Mouse (Mus musculus) layer of hippocampus, adult 2 months (tissue): ENCODE results near the gene Snrpc. TPM values are rescaled to one million over a fixed set of nuclear protein-coding genes. Genes with fewer than 3 reads are reported as not detected.

Experiments
- DNase-seq, 2 experiments: peaks; one replicate each; pipeline ENCODE4 v3.0.0; 2022; ENCODE audit warnings: low spot score in 2 of 2
- H3K27ac ChIP-seq: fragments of 200-600 bp; 2 replicates; pipeline ENCODE4 v1.8.1; 2022
- H3K4me3 ChIP-seq: fragments of 200-600 bp; 2 replicates; pipeline ENCODE4 v1.8.1; 2022; ENCODE audit warnings: mild to moderate bottlenecking
- CTCF ChIP-seq: fragments of 200-600 bp; conservative IDR thresholded peaks from 2 replicates; pipeline ENCODE4 v1.8.1; 2022; ENCODE audit warnings: antibody characterized with exemption, mild to moderate bottlenecking, moderate library complexity
- total RNA-seq, 2 experiments: library from RNA; stranded (reverse); gene quantifications; 2 replicates each; pipeline ENCODE4 v1.2.3; 2021

The Snrpc gene
- total RNA-seq, 2 experiments from 2014 or later: 46.7 to 51.1 TPM

GRCm38 (mm10) chr17:27823142-27823905, 14.6 kb upstream of the Snrpc start:
- Histone ChIP-seq H3K4me3 (no peak overlapping the region), H3K27ac (no peak overlapping the region)
- TF ChIP-seq CTCF: no peak
- DNase-seq: no peak

- TF ChIP-seq CTCF: no peak
- no peak overlapping the region for H3K27ac ChIP-seq
- H3K4me3 ChIP-seq: no peak overlapping the region
- DNase-seq: no peak
Observed at GRCm38 (mm10) chr17:27824941-27825340, 13.0 kb upstream of the Snrpc start.

DNA sequence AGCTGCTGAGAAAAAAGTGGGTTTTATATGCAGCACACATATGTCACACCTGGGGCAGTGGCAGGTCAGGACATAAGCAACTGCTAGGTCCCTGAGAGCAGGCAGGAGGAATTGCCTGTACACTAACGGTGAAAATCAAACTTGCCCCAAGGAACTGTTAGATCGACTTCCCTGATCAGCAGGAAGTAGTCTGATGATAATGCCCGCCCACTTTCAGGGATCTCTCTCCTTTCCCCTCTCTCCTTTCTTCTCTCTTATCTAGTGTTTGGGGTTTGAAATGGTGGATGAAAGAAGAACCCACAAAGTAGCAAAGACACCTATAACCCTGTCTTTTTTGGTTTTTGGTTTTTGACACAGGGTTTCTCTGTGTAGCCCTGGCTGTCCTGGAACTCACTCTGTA, 12.4 kb upstream of the Snrpc start:
- DNase-seq: no peak
- TF ChIP-seq CTCF: no peak
- H3K4me3 ChIP-seq: no peak overlapping the region
- no peak overlapping the region for H3K27ac ChIP-seq

DNA sequence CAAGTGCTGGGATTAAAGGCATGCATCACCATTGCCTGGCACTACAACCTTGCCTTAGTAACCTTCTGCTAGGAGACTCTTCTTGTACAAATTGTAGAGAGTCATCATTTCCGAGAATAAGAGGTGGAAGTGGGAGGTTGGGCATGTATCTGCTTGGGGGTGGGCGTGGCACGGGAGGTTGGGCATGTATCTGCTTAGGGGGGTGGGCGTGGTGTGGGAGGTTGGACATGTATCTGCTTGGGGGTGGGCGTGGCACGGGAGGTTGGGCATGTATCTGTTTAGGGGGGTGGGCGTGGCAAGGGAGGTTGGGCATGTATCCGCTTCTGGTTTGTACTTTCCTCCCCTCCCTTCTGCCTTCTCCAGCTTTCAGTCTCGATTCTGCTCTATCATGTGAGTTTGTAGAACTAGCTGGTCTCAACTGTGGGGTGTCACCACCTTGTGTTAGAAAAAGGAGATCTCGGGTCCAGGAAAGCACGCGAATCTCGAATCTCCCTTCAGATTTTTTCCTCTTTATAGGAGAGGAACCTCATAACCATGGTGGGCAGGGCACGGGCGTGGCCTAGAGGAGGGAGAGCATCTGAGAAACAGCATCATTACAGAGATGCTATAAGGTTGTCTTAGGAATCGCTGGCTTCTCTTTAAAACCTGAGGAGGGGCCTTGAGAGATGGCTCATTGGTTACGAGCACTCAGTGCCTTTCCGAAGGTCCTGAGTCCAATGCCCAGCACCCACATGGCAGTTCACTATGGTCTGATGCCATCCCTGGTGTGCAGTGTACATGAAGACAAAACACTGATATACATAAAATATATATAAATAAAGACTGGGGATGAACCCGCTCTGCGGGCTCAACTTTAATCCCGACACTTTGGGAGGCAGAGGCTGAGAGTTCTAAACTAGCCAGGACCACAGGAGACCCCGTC, 11.7 kb upstream of the Snrpc start:
- TF ChIP-seq CTCF: peak; percentile 31
- peak in 1 of 2 experiments; percentile 39 for DNase-seq
- peak overlapping the region; percentile 8; the same call in 1 of the 2 replicates for H3K4me3 ChIP-seq
- H3K27ac ChIP-seq: no peak overlapping the region

DNA sequence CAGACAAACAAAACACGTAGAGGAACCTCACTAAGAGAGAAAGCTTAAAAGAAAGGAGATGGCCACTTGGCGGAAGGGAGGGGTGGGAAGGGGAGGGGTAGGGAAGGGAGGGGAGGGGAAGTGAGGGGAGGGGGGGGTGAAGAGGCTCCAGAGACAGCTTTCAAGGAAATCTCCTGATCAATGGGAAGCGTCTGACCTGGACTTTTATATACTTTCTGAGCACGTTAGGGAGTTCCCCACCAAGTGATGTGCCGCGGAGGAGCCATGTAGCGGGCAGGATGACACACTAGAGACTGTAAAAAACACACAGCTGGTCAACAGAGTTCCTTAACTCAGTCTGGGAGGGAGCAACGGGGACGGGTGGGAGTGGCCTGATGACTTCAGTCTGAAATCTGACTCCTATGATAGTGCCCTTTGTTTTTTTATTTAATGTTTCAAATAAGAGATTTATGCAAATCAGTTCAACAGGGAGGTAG, 11.0 kb upstream of the Snrpc start:
- no peak for TF ChIP-seq CTCF
- Histone ChIP-seq H3K27ac (no peak overlapping the region), H3K4me3 (no peak overlapping the region)
- no peak for DNase-seq

DNA sequence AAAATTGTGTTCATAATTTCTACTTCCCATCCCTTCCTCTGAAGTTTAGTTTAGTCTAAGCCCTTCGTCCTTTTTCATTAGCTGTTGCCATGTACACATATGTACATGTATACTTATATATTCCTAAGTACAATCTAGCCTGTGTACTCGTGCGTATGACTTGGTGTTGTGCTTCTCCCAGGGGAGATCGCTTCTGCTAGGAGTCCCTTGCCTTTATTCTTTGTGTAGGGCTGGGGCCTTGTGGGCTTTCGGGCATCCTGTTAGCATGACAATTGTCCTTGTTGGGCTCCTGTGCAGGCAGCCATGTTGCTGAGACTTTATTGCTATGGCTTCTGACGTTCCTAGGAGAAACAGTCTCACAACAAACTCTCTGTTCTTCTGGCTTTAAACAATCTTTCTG, 10.4 kb upstream of the Snrpc start:
- TF ChIP-seq CTCF: no peak
- Histone ChIP-seq H3K27ac (no peak overlapping the region), H3K4me3 (no peak overlapping the region)
- no peak for DNase-seq

GRCm38 (mm10) chr17:27830411-27830810, 7.5 kb upstream of the Snrpc start:
- no peak for DNase-seq
- peak; percentile 67 for TF ChIP-seq CTCF
- H3K27ac ChIP-seq: no peak overlapping the region
- no peak overlapping the region for H3K4me3 ChIP-seq

DNA sequence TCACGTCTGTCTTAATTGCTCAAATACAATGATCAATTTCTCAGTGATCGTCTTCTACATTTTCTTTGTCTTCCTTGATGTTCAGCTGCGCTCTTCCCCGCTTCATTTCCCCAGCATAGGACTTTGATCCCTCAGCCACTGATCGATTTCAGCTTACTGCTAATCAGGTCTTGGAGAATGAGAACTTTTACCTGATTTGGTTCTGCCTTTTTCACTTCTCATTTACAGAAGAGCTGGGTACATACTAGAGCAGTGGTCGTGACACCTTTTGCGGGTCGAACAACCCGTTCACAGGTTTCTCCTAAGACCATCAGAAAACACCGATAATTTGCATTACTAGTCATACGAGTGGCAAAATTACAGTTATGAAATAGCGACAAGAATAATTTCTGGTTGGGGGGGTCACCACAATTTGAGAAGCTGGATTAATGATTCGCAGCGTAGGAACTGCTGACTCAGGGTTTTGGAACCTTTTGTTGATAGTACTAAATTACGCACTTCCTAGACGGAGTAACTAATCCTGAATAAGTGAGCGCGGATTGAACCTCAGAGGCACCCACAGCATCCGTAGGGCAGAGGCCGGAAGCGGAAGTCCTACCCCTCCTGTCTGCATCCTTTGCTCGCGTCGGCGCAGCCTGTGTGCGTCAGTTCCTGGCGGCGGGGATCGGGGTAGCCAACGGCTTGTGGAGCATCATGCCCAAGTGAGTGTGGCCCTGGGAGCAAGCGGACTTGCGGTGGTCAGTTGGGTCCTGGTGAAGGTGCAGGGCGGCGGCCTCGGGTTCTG, 1.7 kb downstream of the Snrpc start:
- DNase-seq: peak; percentile 97 to 98
- Histone ChIP-seq H3K4me3 (peak overlapping the region; percentile 99), H3K27ac (peak overlapping the region; percentile 84)
- TF ChIP-seq CTCF: peak; percentile 29

DNA sequence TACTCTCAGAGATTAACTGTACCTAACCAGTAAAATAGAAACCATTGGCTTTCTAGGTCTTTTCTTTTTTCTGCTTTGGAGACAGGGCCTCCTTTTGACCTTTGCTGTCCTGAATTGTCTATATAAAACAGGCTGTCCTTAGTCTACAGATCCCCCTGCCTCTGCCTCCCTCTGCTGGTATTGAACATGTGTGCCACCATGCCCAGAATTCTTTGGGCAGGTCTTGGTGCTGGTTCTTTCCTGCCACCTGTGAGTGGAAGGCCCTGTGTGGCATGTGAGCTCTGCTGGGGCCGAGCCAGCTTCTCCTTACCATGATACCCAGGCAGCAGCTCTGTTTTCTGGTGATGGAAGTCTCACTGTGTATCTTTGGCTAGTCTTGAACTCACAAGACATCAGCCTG, 10.4 kb downstream of the Snrpc start:
- TF ChIP-seq CTCF: peak; percentile 18; the same call in 1 of the 2 replicates

GRCm38 (mm10) chr17:27851076-27851475, 13.1 kb downstream of the Snrpc start:
- DNase-seq: no peak

More for the DNA sequence above, 10.4 kb downstream of the Snrpc start:
- Histone ChIP-seq H3K27ac (no peak overlapping the region), H3K4me3 (no peak overlapping the region)
- DNase-seq: no peak

DNA sequence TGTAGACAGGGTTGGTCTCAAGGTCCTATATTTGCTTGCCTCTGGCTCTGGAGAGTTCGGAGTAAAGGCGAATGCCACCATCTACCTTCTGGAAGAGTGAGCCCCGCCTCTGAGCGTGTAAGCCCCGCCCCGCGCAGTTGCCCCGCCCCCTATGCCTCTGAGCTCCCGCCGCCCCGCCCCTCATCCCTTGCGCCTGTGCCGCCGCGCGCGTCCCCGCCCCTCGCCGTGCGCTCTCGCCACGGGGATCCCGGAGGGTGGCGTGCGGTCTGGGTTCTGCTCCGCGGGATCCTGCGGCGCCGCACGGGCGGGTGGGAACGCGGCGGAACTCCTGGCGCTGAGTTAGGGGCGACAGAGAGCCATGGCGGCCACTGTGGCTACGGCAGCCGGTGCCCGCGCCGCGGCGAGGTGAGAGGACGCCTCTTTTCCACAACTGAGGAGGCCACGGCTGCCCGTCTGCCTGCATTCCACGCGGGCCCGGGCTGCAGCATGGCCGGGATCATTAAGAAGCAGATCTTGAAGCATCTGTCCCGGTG, 18.4 kb downstream of the Snrpc start, which contains the start of gene Uhrf1bp1:
TSS of gene Uhrf1bp1 (plus strand) at position 177 of the 533 bp plus-strand sequence.
- Histone ChIP-seq H3K27ac (peak within 1 kb of the TSS; percentile 89), H3K4me3 (peak within 1 kb of the TSS; percentile 98)
- TF ChIP-seq CTCF: no peak
- peak; percentile 74 to 82 for DNase-seq

More at GRCm38 (mm10) chr17:27851076-27851475, 13.1 kb downstream of the Snrpc start:
- no peak overlapping the region for H3K27ac ChIP-seq
- no peak overlapping the region for H3K4me3 ChIP-seq
- TF ChIP-seq CTCF: no peak
